Comparison of ENCODE assay signal across 24 mouse cellular contexts in genomic region chr1:157301266-157301665, GRCm38 (mm10).
A peak's percentile ranks its signal among the peaks of the same experiment; 100 is the strongest.
DNase-seq lines count a peak whose midpoint lies in the region; ATAC-seq and TF ChIP-seq lines count a peak whose summit lies in the region.
"Had no signal": no experiment of that assay in that cellular context is flagged by ENCODE, and none has a peak within 500 bp of the region (broad histone marks: within the 10 kb centered on the region; RNA-seq: fewer than 3 reads in every experiment).

No protein-coding gene starts in this region.

- no peak for ATAC-seq in liver, embryonic 12.5 days
- ATAC-seq: forebrain, embryonic 13.5 days; forebrain, embryonic 16.5 days; hindbrain, embryonic 16.5 days; intestine, embryonic 15.5 days had no signal

- peaks cover 3% of the 10 kb centered on the region; the same call in 1 of the 2 replicates for H3K79me2 ChIP-seq in heart, adult 2 months (replicated peaks; ENCODE audit: control insufficient read depth, insufficient read depth, low read length)

- no peak for DNase-seq in heart, adult 2 months
- no peak for DNase-seq in heart, postnatal 14 days
- peak; percentile 78 for DNase-seq in 3T3-L1 (ENCODE audit: low read depth, low spot score)
- DNase-seq in adipocyte (ENCODE audit: low spot score) = peak; percentile 27
- DNase-seq in embryo, embryonic 9.5 days (ENCODE audit: extremely low spot score) = no peak
- DNase-seq: adrenal gland, adult 8-10 months; adrenal gland, postnatal 25 days; cerebellum, adult 11-12 months; cerebellum, adult 8-10 months; cerebellum, postnatal 10 days; cerebellum, postnatal 36 days; embryo, embryonic 11 days; gastrocnemius, postnatal 25 days; heart, adult 18-20 months; kidney, adult 11 months had no signal

- no peaks in the 10 kb centered on the region; the same call in none of the 2 replicates for H3K4me1 ChIP-seq in heart, adult 2 months (ENCODE audit: control insufficient read depth, insufficient read depth, low read length)
- no peaks in the 10 kb centered on the region for H3K4me1 ChIP-seq in liver, embryonic 12.5 days
- H3K4me1 ChIP-seq: forebrain, embryonic 10.5 days; forebrain, embryonic 13.5 days; heart, embryonic 13.5 days; hindbrain, embryonic 12.5 days; intestine, embryonic 15.5 days had no signal

- peaks cover 5% of the 10 kb centered on the region for H3K36me3 ChIP-seq in heart, adult 2 months (ENCODE audit: control insufficient read depth, insufficient read depth, low read length)
- no peaks in the 10 kb centered on the region for H3K36me3 ChIP-seq in liver, embryonic 12.5 days
- H3K36me3 ChIP-seq: intestine, embryonic 15.5 days had no signal

- no peak for TF ChIP-seq POLR2A in heart, adult 2 months (IDR thresholded peaks at IDR 0.05; ENCODE audit: insufficient read depth, low read depth, low read length)

- WGBS in heart, adult 2 months = 25% methylated on average over 1 of the region's 1 CpGs
- 52% methylated on average over 1 of the region's 1 CpGs for WGBS in liver, embryonic 12.5 days (ENCODE audit: insufficient replicate concordance)

- peak overlapping the region; percentile 8 for H3K27ac ChIP-seq in heart, adult 2 months
- no peak overlapping the region for H3K27ac ChIP-seq in liver, embryonic 12.5 days
- H3K27ac ChIP-seq: forebrain, embryonic 10.5 days; forebrain, embryonic 13.5 days; heart, embryonic 10.5 days; heart, embryonic 13.5 days; hindbrain, embryonic 12.5 days; intestine, embryonic 15.5 days had no signal

- TF ChIP-seq CTCF in heart, adult 2 months (IDR thresholded peaks at IDR 0.05) = no peak

- H3K4me3 ChIP-seq in heart, adult 2 months = no peak overlapping the region
- no peak overlapping the region for H3K4me3 ChIP-seq in liver, embryonic 12.5 days
- H3K4me3 ChIP-seq: forebrain, embryonic 10.5 days; forebrain, embryonic 13.5 days; heart, embryonic 10.5 days; heart, embryonic 13.5 days; hindbrain, embryonic 12.5 days; intestine, embryonic 15.5 days had no signal

- no peak overlapping the region for H3K9ac ChIP-seq in heart, adult 2 months (ENCODE audit: low read depth, low read length)
- H3K9ac ChIP-seq in liver, embryonic 12.5 days = no peak overlapping the region
- H3K9ac ChIP-seq: forebrain, embryonic 13.5 days; heart, embryonic 13.5 days; hindbrain, embryonic 12.5 days; intestine, embryonic 15.5 days had no signal

- TF ChIP-seq EP300 in heart, adult 2 months (IDR thresholded peaks at IDR 0.05; ENCODE audit: insufficient read depth, low read depth, low read length) = no peak

- no peaks in the 10 kb centered on the region for H3K27me3 ChIP-seq in heart, adult 2 months (ENCODE audit: control insufficient read depth, insufficient read depth, low read length)
- H3K27me3 ChIP-seq in liver, embryonic 12.5 days (replicated peaks) = no peaks in the 10 kb centered on the region
- H3K27me3 ChIP-seq: forebrain, embryonic 13.5 days; heart, embryonic 13.5 days; hindbrain, embryonic 12.5 days; intestine, embryonic 15.5 days had no signal

- H3K4me2 ChIP-seq in liver, embryonic 12.5 days = no peak overlapping the region
- H3K4me2 ChIP-seq: forebrain, embryonic 13.5 days; heart, embryonic 13.5 days; hindbrain, embryonic 12.5 days; intestine, embryonic 15.5 days had no signal

- intact Hi-C loops in heart, adult 2 months (cut with DNase I) = loop anchor here (2.0 kb wide), 1 partner anchor 236 kb away; no protein-coding TSS in a partner anchor
- intact Hi-C loops in heart, postnatal 14 days (cut with DNase I) = no loop called here

- H3K9me3 ChIP-seq in liver, embryonic 12.5 days (replicated peaks) = no peaks in the 10 kb centered on the region
- H3K9me3 ChIP-seq: forebrain, embryonic 10.5 days; forebrain, embryonic 13.5 days; heart, embryonic 10.5 days; heart, embryonic 13.5 days; hindbrain, embryonic 12.5 days; intestine, embryonic 15.5 days had no signal

Comparison
In these comparisons a context has a peak if more than half of its experiments do, and no peak if none do; other contexts are left out.
1. DNase-seq: peak in 3T3-L1 (single experiment) and adipocyte (single experiment); none in heart, adult 2 months (0 of 2), heart, postnatal 14 days (0 of 2) and embryo, embryonic 9.5 days (single experiment).